Mouse (Mus musculus) midbrain, embryonic 11.5 days (tissue): ENCODE measurements around the gene Uchl4. TPM values are rescaled to one million over a fixed set of nuclear protein-coding genes. Genes with fewer than 3 reads are reported as not detected.
A peak's percentile ranks its signal among the peaks of the same experiment; 100 is the strongest.

ENCODE experiments used
- ATAC-seq: fragments of 200-750 bp; cut with Nextera tagmentation; 2 replicates; pipeline ENCODE4 v1.8.0; 2017; ENCODE audit warnings: moderate TSS enrichment, moderate library complexity; ENCODE audit not compliant: low FRiP score
- DNase-seq: peaks from one replicate; pipeline ENCODE4 v3.0.0; 2015; ENCODE audit warnings: low spot score; ENCODE audit errors: missing footprints
- H3K27ac ChIP-seq: fragments of 300-500 bp; sonication (generic); 2 replicates; pipeline ENCODE4 v1.5.1; 2014; ENCODE audit warnings: low read depth, low read length
- H3K27me3 ChIP-seq: fragments of 300-500 bp; sonication (generic); 2 replicates; pipeline ENCODE4 v1.6.1; 2014; ENCODE audit warnings: mild to moderate bottlenecking, low read length, moderate library complexity, mixed read lengths; ENCODE audit not compliant: control insufficient read depth, insufficient read depth
- H3K36me3 ChIP-seq: fragments of 300-500 bp; sonication (generic); 2 replicates; pipeline ENCODE4 v1.6.1; 2014; ENCODE audit warnings: mild to moderate bottlenecking, low read length, moderate library complexity, mixed read lengths; ENCODE audit not compliant: control insufficient read depth, insufficient read depth
- H3K4me1 ChIP-seq: fragments of 300-500 bp; sonication (generic); 2 replicates; pipeline ENCODE4 v1.6.1; 2014; ENCODE audit warnings: low read length; ENCODE audit not compliant: control insufficient read depth, insufficient read depth
- H3K4me2 ChIP-seq: fragments of 300-500 bp; sonication (generic); 2 replicates; pipeline ENCODE4 v1.6.1; 2014; ENCODE audit warnings: mild to moderate bottlenecking, moderate library complexity
- H3K4me3 ChIP-seq: fragments of 300-500 bp; sonication (generic); 2 replicates; pipeline ENCODE4 v1.5.1; 2014; ENCODE audit warnings: low read depth, low read length
- H3K9ac ChIP-seq: fragments of 300-500 bp; sonication (generic); 2 replicates; pipeline ENCODE4 v1.6.1; 2014; ENCODE audit warnings: low read length
- H3K9me3 ChIP-seq: fragments of 300-500 bp; sonication (generic); 2 replicates; pipeline ENCODE4 v1.6.1; 2016; ENCODE audit warnings: low read length; ENCODE audit not compliant: control insufficient read depth
- WGBS: fragments of 180-500 bp; shearing (Covaris S2); extraction: QIAGEN DNeasy Blood & Tissue Kit; methylation state at CpG from one replicate; pipeline ENCODE4 v1.1.7; 2014; 5-methylcytosine and 5-hydroxymethylcytosine counted together
- polyA plus RNA-seq: library from polyadenylated mRNA; unstranded; fragments of >200 nt; fragmentation: Nextera tagmentation; extraction: Ambion mirVana; gene quantifications from 2 replicates; pipeline ENCODE4 v1.2.1, GENCODE M21; 2014

The Uchl4 gene
- polyA plus RNA-seq, 1 experiment from 2014 or later, result 2.6 TPM

DNA sequence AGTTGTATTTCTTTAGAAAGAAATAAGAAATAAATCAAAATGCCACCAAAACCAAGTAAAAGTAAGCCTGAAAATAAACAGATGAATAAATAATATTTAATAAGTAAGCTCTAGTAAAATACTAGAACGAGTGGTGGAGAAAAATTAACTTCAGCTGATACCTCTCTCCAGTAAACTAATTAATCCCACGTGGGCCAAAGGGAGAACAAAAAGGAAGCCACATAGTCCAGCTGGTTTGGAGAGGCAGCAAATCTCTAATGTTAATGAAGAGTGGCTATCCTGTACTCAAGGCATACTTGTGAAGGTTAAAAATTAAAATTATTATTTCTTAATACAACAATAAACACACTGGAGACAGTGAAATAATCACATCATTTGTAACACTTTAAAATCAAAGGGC lies 5.1 kb downstream of the Uchl4 start:
- Histone ChIP-seq H3K27me3 (no peaks in the 10 kb centered on the region), H3K27ac (no peak overlapping the region), H3K4me3 (no peak overlapping the region), H3K4me1 (0 out of 2 replicates have a peak, but pooled peaks cover 3% of the 10 kb centered on the region), H3K9ac (no peak overlapping the region), H3K4me2 (no peak overlapping the region), H3K9me3 (no peaks in the 10 kb centered on the region), H3K36me3 (no peaks in the 10 kb centered on the region)
- WGBS, result 78% methylated on average over 2 of the region's 2 CpGs
- ATAC-seq (no peak), DNase-seq (peak; percentile 76)

DNA sequence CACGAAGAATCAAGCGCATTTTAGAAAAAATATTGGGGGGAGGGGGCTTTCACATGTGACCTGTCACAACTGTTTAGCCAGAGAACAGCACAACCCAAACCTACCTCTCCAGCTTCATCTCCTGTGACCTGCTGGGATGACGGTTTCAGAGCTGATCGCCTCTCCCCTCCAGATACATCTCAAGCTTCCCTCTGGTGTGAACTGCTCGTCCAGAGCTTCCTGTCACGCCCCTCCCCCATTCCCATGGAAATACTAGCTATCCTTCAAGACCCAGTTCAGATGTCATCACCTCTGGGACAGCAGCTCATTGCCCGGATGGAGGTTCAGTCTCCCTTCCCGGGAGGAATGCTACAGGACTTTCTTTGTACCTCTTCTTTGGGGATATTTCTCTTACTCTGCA lies 5.7 kb downstream of the Uchl4 start:
- H3K4me2 ChIP-seq, result no peak overlapping the region
- H3K27ac ChIP-seq, result no peak overlapping the region
- H3K4me3 ChIP-seq, result no peak overlapping the region
- 0 out of 2 replicates have a peak, but pooled peaks cover 3% of the 10 kb centered on the region for H3K4me1 ChIP-seq
- H3K27me3 ChIP-seq, result no peaks in the 10 kb centered on the region
- no peak overlapping the region for H3K9ac ChIP-seq
- 60% methylated on average over 8 of the region's 8 CpGs for WGBS
- ATAC-seq, result no peak
- no peaks in the 10 kb centered on the region for H3K9me3 ChIP-seq
- H3K36me3 ChIP-seq, result no peaks in the 10 kb centered on the region
- peak; percentile 75 for DNase-seq

DNA sequence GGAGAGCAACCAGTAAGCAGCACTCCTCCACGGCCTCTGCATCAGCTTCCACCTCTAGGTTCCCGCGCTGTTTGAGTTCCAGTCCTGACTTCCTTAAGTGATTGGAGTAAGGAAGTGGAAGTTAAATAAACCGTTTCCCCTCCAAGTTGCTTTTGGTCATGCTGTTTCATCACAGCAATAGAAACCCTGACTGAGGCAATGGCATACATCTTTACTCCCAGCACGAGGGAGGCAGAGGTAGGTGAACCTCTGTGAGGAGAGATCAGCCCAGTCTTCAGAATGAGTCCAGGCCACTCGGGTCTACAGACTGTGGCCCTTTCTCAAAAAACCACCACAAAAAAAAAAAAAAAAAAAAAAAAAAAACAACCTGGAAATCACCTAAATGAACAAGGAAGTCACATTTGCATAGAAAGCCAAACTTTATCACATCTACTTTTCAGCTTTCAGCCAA lies 7.4 kb downstream of the Uchl4 start:
- WGBS, result 83% methylated on average over 6 of the region's 6 CpGs
- H3K27ac ChIP-seq, result no peak overlapping the region; the same call in 1 of the 2 replicates
- H3K36me3 ChIP-seq, result no peaks in the 10 kb centered on the region
- DNase-seq (peak; percentile 14), ATAC-seq (no peak)
- no peak overlapping the region for H3K4me3 ChIP-seq
- no peak overlapping the region for H3K9ac ChIP-seq
- no peaks in the 10 kb centered on the region for H3K27me3 ChIP-seq
- H3K4me1 ChIP-seq, result 0 out of 2 replicates have a peak, but pooled peaks cover 3% of the 10 kb centered on the region
- H3K4me2 ChIP-seq, result no peak overlapping the region
- no peaks in the 10 kb centered on the region for H3K9me3 ChIP-seq

- ATAC-seq (no peak), DNase-seq (no peak)
- Histone ChIP-seq H3K27me3 (no peaks in the 10 kb centered on the region), H3K4me2 (no peak overlapping the region), H3K9ac (no peak overlapping the region), H3K4me3 (no peak overlapping the region), H3K36me3 (no peaks in the 10 kb centered on the region), H3K4me1 (peaks cover 9% of the 10 kb centered on the region), H3K27ac (no peak overlapping the region), H3K9me3 (no peaks in the 10 kb centered on the region)
- WGBS, result 88% methylated on average over 1 of the region's 1 CpGs
Measured at GRCm38 (mm10) chr9:64249371-64249770, 14.4 kb downstream of the Uchl4 start.

- ATAC-seq (no peak), DNase-seq (peak; percentile 37)
- Histone ChIP-seq H3K9me3 (no peaks in the 10 kb centered on the region), H3K9ac (no peak overlapping the region), H3K4me1 (peaks cover 9% of the 10 kb centered on the region), H3K36me3 (no peaks in the 10 kb centered on the region), H3K4me2 (no peak overlapping the region), H3K4me3 (no peak overlapping the region), H3K27me3 (no peaks in the 10 kb centered on the region), H3K27ac (no peak overlapping the region)
Measured at GRCm38 (mm10) chr9:64250111-64250730, 15.2 kb downstream of the Uchl4 start.

GRCm38 (mm10) chr9:64252591-64253020 lies 17.6 kb downstream of the Uchl4 start:
- H3K27ac ChIP-seq, result peak overlapping the region; percentile 67
- H3K9ac ChIP-seq, result peak overlapping the region; percentile 89
- 0 out of 2 replicates have a peak, but pooled peaks have one; percentile 18 for ATAC-seq
- no peaks in the 10 kb centered on the region for H3K9me3 ChIP-seq
- H3K4me1 ChIP-seq, result peaks cover 9% of the 10 kb centered on the region
- H3K36me3 ChIP-seq, result no peaks in the 10 kb centered on the region
- peak overlapping the region; percentile 94 for H3K4me3 ChIP-seq
- 0% methylated on average over 16 of the region's 16 CpGs for WGBS
- peak overlapping the region; percentile 83 for H3K4me2 ChIP-seq
- DNase-seq, result peak; percentile 92
- H3K27me3 ChIP-seq, result no peaks in the 10 kb centered on the region

DNA sequence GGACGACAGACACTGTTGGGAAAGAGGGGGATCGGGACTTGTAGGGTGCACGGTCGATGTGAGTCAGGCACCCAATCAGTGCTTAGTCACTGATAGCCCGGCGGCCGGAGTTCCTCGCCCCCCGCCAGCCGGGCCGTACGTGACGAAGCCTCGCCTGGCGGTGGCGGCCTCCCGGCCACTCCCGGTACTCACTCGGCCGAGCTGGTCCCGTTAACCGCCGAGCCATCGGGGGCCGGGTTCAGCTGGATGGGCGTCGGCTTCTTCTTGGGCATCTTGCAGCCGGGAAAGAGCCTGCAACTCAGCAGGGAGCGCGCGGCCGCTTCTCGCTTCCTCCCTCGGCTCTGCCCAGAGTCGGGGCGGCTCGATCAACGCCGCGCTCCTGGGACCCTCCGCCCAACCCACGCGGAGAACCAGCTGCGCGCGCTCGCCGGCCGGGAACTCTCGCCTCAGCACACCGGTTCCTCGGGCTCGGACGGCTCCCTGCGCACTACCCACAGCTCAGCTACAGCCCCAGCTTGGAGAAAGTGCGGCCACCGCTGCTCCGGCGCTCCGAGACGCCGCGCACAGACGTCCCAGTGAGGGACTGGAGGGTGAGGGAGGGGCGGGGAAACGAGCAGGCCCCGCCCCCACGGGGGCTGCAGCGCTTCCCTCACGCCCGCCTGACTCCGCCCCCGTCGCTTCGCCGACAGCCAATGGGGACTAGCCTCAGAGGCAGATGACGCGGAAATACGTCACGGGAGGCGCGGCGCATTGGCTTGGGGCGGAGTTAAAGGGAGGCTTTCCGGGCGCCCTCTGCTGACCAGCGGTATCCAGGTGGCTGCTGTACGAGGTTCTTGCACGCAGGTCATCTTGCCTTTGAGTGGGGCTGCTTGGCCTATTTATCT lies 18.3 kb downstream of the Uchl4 start, which contains the start of gene Map2k1:
TSS of gene Map2k1 (minus strand) at position 611 of the 884 bp plus-strand sequence.
- under 1% methylated on average over 89 of the region's 89 CpGs for WGBS

DNA sequence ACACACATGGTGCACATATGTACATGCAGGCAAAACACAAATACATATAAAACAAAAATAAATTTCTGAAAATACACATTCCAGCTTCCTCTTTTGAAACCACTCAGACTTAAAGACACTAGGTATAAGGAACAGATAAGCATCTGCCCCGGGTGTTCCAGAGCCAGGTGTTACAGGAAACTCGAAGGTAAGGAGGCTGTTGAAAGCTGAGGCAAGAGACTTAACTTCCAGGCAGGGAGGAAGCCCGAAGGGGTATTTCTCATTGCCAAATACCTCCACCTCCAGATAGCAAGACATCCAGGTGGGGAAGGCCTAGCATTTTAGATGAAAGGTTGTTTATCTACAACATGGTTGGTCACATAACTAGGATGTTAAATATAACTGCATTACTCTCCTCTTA lies 20.4 kb downstream of the Uchl4 start:
- DNase-seq (no peak), ATAC-seq (no peak)
- 85% methylated on average over 3 of the region's 3 CpGs for WGBS
- Histone ChIP-seq H3K9ac (no peak overlapping the region), H3K4me1 (peaks cover 9% of the 10 kb centered on the region), H3K4me3 (no peak overlapping the region), H3K4me2 (no peak overlapping the region), H3K9me3 (no peaks in the 10 kb centered on the region), H3K27ac (no peak overlapping the region), H3K27me3 (no peaks in the 10 kb centered on the region), H3K36me3 (no peaks in the 10 kb centered on the region)

More for the DNA sequence above, 18.3 kb downstream of the Uchl4 start, which contains the start of gene Map2k1:
- ATAC-seq (peak; percentile 97), DNase-seq (peak; percentile 100)
- peak within 1 kb of the TSS; percentile 89 for H3K9ac ChIP-seq
- no peaks in the 10 kb centered on the region for H3K9me3 ChIP-seq
- H3K36me3 ChIP-seq, result no peaks in the 10 kb centered on the region
- no peaks in the 10 kb centered on the region for H3K27me3 ChIP-seq
- H3K4me2 ChIP-seq, result peak within 1 kb of the TSS; percentile 83
- peak within 1 kb of the TSS; percentile 94 for H3K4me3 ChIP-seq
- H3K27ac ChIP-seq, result peak within 1 kb of the TSS; percentile 67
- peaks cover 9% of the 10 kb centered on the region for H3K4me1 ChIP-seq

- ATAC-seq (no peak), DNase-seq (no peak)
- no peak overlapping the region for H3K27ac ChIP-seq
- H3K4me2 ChIP-seq, result no peak overlapping the region
- H3K36me3 ChIP-seq, result no peaks in the 10 kb centered on the region
- H3K4me1 ChIP-seq, result peaks cover 9% of the 10 kb centered on the region
- no peak overlapping the region for H3K9ac ChIP-seq
- H3K27me3 ChIP-seq, result no peaks in the 10 kb centered on the region
- 94% methylated on average over 3 of the region's 3 CpGs for WGBS
- no peak overlapping the region for H3K4me3 ChIP-seq
- H3K9me3 ChIP-seq, result no peaks in the 10 kb centered on the region
Measured at GRCm38 (mm10) chr9:64256204-64256603, 21.2 kb downstream of the Uchl4 start.
